Mouse (Mus musculus) heart, postnatal 36 days (tissue): Measurements from ENCODE around the gene Tmem178. TPM values are rescaled to one million over a fixed set of nuclear protein-coding genes. Genes with fewer than 3 reads are reported as not detected.
A peak's percentile ranks its signal among the peaks of the same experiment; 100 is the strongest.

Source experiments
- DNase-seq, 2 experiments: peaks; one replicate each; pipeline ENCODE4 v3.0.0; 2021 to 2022
- intact Hi-C: fragments of 180-260 bp; cut with DNase I; formaldehyde crosslinking; loops from one replicate; pipeline ENCODE4 v1.15.1; 2025
- total RNA-seq, 2 experiments: library from RNA; stranded (reverse); gene quantifications; 2 replicates each; pipeline ENCODE4 v1.2.3; 2021

Gene Tmem178
- total RNA-seq, 2 experiments from 2014 or later, result 0.19 to 0.58 TPM

DNA sequence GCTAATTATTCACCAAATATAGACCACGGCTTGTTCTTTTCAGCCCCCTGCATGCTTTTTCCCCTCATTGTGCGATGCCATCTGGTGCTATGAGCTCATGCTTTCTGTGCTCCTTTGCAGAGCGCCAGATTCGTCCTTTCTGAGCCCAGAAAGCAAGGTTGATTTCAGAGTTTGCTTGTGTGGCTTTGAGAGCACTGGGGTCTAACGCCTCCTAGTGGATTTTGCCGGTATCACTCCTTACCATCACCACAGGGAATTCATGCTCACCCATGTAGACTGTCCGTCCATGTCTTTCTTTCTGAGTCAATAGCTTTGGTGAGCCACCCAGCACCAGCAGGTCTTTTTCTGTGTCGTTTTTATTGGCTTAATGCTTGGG is 38.0 kb downstream of the Tmem178 start:
- intact Hi-C loops, result loop anchor here (1.0 to 5.0 kb wide), 4 partner anchors 107 to 361 kb away; no protein-coding TSS in a partner anchor

DNA sequence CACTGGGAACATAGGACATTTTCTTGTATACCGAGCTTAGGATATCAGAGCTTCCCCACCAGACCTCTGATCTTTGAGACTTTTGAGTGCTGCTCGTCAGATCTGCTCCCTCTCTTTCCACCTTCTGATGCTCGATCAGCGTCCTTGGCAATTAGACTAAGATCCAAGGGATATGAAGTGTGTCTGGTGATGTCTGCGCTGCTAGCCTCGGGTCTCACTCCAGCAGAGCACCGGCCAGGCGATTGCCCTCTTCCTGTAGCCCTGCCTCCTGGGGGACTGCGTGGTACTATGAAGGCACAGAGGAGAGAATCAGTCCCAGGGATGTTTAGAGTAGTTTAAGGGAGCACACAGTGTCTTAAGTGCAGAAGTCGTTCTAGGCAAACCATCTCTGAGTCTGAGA is 38.5 kb downstream of the Tmem178 start:
- no peak for DNase-seq
- intact Hi-C loops, result loop anchor here (1.0 to 5.0 kb wide), 4 partner anchors 108 to 362 kb away; no protein-coding TSS in a partner anchor

More for the DNA sequence above, 38.0 kb downstream of the Tmem178 start:
- DNase-seq, result peak; percentile 72 to 77

DNA sequence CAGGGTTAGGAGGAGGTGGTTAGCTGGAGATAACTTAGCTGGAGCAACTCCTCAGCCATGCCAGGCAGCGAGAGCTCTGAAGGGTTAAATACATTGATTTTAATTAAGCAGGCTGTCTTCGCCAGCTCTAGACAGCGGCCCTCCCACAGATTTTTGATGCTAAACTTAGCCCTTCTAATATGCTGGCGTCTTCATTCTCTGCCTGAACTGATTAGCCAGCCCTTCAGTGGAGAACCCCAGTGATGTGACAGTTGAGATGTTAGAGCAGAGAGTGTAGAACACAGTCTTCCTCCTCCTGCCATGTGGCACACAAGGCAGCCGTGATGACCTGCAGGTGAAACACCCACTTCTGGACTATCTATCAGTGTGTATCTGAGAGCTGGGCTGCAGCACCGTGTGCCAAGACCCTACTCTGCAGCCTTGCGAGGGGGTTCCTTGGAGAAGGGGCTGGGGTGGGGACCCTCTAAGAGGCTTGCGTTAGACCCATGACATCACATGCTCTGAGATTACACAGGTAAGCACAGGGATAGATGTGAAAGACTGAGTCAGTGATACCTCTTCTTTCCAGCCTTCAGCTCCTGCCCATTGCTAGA is 47.2 kb downstream of the Tmem178 start:
- intact Hi-C loops, result no loop called here
- DNase-seq, result no peak

DNA sequence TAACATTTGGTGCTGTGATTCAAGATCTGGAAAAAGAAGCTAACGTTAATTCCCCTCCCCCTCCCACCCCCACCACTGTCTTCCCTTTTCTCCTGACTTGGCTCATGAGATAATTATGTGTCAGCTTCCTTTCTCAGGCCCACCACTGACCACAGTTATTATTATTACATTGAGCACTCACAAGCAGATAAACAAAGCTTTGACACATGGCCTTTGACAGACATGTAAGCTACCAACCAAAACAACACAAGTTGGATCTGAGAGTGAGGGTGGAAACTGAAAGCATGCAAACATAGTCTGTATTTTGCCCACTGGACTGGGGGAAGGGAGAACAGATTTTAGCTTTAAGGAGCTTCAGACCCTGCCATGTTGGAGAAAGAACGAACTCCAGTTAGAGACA is 52.8 kb downstream of the Tmem178 start:
- intact Hi-C loops, result no loop called here
- no peak for DNase-seq

DNA sequence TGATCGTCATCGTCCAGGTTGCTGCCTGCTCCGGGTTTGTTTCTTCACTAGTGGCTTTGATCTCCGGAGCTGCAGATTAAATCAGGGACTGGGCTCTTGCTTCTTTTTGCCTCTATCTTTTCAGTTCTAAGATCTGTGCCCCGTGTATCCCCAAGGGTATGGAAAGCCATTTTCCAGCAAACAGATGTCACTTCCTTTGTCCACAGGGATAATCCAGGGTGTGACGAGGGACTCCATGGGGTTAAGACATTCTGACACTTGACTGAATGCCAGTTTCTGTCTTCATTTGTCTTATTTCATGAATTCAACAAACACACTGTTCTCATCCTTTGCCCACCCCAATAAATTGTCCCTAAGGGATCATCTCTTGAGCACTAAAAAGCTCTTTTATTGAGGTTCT is 54.5 kb downstream of the Tmem178 start:
- intact Hi-C loops, result no loop called here
- no peak for DNase-seq

DNA sequence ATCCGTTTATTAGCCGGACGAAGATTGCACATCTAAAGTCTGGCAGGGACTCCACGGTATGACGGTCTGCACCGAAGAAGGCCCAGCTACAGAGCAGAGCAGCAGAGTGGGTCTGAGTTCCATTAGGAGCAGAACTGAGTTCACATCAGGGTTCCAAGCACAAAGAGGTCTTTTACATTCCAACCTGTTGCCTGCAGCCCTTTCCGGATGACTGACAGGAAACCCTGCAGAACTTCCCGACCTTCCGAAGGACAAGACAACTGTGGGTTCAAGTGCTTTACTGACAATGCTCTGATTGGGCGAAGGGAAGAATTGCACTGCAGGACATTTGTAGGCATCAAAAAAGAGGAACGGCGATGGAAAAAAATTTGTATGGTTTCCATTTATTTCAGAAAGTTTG is 56.6 kb downstream of the Tmem178 start:
- DNase-seq, result no peak
- intact Hi-C loops, result no loop called here

DNA sequence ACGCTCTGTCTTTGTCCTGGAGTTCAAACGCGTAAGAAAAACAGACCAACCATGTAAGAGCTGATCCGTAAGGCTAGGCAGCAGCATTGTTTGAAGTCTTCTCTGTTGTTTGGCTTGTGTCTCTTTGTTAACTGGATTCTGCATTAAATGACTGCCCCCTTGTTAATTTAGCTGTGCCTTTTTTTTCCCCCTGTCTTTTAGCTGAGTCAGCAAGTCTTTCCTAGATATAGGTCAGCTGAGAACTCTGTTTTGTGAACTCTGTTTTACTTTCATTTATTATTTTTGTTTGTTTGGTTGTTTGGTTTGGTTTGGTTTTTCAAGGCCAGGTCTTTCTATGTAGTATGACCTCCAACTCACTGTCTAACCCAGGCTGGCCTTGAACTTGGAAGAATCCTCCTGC is 57.2 kb downstream of the Tmem178 start:
- no peak for DNase-seq
- intact Hi-C loops, result no loop called here

DNA sequence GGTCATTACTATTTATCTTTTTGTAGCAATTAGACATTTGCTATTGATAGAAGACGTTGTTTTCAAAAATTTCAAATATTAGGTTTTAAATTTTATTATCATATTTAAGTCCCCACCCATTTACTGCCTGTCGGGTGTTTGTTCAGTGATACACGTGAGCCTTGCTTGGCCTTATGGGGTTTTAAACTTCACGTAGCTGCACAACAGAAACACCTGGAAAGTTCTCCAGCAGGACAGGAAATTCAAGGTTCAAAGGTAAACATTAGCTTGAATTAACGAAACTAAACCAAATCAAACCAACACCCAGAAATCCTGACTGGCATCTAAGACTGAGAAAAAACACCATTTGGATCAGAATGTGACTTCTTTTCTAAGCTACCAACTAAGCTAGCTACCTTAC is 57.7 kb downstream of the Tmem178 start:
- intact Hi-C loops, result no loop called here
- DNase-seq, result no peak

DNA sequence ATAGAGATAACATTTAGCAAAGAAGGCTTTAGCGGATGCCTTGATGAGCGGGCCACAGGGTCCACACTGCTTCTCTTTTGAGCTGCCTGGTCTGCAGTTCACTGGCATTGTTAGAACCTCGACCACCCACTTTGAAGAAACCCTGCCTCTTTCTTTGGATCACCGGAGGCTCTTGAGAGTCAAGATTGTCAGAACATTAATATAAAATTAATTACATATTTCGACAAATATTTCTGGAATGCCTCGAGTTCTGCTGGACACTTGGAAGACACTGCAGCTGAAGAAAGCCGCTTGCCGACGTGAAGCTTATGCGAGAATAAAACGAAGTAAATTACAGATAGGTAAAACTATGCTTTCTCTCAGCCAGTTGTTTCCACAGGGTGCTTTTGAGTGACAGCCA is 60.0 kb downstream of the Tmem178 start:
- no peak for DNase-seq
- intact Hi-C loops, result no loop called here

DNA sequence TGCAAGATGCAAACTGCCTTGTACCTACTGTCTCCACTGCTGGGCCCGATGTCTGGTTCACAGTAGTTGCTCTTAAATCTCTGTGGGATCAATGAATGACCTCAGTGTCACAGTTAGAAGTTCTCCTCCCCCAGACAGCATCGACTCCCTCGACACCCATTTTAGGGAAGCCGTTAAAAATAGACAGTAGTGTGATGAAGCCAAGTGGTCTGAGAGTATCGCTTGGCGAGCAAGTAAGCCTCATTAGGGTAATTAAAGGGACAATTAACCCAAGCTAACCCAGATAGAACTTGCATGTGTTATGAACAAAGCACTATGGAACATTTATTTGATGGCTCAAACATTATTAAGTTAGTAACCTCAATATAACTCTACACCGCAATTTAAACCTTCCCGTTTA is 60.9 kb downstream of the Tmem178 start:
- intact Hi-C loops, result no loop called here
- DNase-seq, result no peak

DNA sequence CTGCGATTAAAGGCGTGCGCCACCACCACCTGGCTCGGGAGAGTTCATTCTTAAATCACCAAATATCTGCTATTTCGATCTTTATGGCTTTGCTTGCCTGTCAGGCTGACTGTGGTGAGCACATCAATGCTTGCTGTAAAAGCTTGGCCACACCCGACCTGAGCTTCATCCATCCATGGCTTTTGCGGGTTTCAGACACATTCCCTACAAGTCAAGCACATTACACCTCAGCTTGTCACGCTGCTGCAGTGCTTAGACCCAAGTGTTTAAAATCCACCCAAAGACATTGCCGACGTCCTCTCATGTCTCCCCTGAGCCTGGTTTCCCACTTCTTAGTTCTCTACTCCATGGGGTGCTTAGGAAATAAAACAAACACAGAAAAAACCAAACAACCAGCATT is 64.7 kb downstream of the Tmem178 start:
- DNase-seq, result no peak
- intact Hi-C loops, result no loop called here

DNA sequence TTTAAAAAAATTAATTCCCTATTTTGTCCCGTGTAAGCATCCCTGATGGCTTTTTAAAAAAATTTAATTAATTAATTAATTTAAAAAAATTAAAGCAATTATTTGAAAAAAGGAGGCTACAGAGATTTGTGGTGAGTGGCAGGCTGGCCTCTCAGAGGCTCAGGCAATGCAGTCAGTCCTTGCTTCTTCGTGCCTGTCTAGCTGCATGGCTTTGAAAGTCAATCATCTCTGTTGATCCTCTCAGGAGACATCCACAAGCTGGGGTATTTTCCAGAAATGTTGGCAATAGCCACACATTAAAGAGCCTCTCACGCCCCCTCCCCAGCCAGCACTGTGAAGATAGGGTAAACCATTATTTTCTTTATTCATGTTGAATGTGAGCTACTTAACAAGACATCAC is 65.8 kb downstream of the Tmem178 start:
- intact Hi-C loops, result no loop called here
- DNase-seq, result no peak

DNA sequence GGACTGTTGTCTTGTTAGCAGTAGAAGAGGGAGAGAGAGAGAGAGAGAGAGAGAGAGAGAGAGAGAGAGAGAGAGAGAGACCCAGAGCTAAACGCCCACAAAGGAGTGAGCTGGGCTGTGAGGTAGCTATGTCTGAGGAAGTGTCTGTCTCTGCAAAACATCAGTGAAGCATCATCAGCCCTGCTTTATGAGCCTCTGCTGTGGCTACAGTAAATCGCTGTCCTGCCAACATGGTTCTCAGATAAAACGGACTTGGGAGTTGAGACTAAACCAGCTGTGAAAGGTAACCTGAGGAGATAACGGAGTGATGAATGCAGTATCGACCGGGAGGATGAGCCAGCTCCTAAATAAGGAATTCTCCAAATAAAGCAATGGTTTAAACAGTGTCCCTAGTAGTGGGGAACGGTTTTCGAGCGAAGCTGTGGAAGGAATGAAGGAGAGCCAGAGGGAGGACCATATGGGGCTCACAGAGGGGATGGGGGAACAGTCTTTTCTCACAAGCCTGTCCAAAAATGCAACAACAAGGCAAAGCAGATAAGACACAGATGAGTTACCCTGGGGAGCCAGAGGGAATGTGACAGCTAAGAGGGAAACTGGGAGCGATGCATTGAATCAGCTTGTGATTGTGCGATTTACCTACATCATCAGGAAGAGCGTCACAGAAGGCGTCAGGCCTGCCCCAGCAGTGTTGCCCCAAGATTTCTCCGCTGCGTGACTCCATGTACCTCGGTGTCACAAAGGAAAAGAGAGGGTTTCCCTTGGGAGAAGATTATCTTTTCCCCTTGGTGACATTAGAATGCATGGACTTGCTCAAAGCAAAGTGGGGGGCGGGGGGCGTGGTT is 66.6 kb downstream of the Tmem178 start:
- intact Hi-C loops, result no loop called here
- DNase-seq, result no peak

DNA sequence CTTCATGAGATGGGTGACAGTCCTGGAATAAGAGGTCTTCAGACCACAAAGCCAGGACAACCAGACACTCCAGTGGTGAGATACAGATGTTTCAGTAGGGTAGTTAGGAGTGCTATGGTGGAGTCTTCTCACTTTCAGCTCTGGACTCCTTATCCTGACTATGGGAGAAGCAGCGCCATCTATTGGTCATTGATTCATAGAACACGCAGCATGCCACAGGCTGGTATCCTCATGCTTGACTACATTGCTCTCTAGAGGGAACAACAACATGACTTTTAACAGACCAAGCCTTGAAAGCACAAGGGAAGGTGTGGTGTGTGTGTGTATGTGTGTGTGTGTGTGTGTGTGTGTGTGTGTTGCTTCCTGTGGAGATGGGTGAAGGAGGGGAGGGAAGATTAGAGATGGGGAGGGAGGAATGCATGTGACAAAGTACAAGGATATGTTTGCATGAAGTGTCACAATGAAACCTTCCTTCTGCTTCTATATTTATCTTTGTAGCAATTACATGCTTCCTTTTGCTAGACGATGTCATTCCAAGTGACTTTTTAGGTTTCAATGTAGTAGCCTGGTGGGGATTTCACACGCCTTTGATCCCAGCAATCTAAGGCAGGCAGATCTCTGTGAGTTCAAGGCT is 71.5 kb downstream of the Tmem178 start:
- intact Hi-C loops, result loop anchor here (5.0 kb wide), 1 partner anchor 394 kb away; no protein-coding TSS in a partner anchor
- peak; percentile 18 to 32 for DNase-seq

DNA sequence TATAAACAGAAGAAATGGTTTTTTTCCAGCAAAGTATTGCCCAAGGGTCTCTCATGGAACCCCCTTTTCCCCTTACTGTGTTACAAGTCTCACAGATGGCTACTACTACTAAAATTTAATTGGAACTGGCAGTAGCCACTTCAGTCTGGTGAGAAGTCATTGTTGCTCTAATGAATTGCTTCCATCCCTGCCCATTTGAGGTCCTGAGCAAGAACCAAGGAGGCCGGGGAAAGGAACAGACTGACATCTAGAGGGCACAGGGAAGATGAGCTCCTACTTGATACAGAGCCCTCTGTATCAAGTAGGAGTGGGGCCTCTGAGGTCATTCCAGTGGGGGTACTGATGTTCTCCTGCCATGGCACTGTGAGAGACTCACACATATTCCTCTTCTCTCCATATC is 72.7 kb downstream of the Tmem178 start:
- intact Hi-C loops, result loop anchor here (5.0 kb wide), 1 partner anchor 395 kb away; no protein-coding TSS in a partner anchor
- DNase-seq, result no peak

DNA sequence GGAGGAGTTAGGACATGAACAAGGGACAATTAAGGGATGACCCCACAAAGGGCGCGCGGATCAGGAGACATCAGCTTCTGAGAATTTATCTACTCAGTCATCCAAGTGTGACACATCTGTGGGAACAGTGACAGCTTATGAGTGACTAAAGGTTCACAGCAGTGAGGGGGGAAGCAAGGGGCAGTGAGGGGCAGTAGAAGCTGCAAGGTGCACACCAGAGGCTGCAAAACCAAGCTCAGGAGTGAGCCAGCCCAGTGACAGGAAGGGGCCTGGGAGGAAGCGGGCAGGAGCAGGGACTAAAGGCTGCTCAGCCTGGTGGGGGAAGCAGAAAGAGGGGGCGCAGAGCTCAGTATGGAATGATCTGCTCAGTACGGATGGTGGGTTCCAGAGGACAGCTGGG is 82.9 kb downstream of the Tmem178 start:
- no peak for DNase-seq
- intact Hi-C loops, result no loop called here

DNA sequence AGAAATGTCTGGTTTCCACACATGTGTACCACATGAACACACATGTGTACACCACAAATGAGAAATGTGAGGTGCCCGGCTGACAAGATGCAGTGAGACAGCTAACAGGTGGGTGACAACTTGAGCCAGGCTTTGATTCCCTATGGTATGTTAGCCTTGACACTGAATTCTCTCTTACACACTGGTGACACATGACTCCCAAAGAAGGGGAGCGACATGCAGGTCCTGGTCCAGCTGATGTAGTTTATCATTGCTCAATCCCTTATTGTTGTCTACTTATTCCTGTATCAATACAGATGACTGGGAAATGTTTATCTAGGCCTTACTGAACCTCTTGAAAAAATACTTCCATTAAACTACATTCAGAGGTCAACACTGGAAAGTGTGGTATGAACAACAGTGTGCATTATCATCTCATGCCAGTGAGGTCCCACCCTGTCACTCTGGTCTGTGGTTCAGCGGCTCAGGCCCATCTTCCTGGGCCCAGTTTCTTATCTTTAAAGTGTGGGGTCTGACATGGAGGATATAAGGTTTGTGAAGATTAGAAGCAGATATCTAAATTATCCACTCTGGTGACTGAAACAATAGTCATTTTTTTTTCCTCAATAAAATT is 87.5 kb downstream of the Tmem178 start:
- no peak for DNase-seq
- intact Hi-C loops, result no loop called here

DNA sequence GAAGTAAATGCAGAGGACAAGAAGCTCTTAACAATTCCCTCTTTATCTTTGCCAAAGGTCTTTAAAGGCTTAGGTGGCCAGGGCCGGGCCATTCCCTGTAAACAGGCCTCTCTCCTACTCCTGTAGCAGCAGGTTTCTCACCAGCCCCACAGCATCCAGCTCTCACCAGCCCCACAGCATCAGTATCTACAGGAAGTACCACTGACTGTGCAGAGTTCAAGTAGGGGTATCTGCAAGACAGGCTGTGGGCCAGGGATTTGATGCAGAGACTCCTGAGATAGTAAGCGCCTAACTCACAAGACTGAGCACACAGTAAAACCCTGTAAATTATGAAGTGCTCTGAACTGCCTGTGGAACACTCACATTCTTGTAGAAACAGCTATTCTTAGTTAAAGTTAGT is 88.5 kb downstream of the Tmem178 start:
- intact Hi-C loops, result no loop called here
- no peak for DNase-seq

DNA sequence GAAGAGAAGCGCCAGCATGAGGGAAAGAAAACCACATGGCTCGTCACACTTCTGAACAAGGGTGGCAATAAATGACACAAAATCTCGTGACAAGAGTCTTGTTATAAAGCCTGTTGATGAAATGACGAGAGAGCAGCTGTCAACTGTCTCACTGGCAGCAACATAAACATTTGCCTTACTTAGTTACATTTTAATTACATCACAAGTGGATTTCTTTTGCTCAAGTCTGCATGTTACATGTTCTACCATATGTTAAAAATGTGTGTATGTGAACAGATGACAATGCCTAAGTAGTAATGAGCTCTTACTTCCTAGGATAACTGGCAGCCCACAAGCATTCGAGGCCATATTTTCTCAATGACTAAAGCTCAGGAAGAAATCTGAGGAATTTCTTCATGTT is 90.9 kb downstream of the Tmem178 start:
- no peak for DNase-seq

DNA sequence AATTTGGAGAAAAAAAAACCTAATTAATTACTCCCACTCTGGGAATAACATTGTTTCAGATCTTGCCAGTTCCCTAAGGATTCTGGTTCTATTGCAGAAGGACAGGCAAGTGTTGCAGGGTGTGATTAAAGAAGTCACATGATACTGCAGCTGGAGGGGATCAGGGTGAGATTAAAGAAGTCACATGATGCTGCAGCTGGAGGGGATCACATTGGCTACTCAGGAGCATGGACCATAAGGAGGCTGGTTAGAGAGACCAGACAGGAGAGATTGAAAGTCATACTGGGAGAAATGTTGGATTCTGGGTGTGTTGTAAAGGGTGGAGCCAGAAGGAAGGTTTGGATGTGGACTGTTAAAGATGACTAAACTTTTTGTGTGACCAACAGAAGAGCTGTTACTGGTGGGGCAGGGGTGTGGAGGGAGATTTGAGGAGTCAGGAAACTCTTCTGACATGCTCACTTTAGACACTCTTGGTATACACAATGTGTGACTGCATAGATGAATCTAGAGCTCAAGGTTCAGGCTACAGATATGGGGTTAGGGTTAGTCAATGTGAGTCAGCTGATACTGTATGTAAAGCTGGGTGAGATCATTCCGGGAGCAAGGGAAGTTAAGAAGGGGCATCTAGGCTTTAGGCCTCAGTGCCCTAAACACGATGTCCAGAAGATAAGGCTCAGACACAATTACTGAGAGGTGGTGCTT is 94.4 kb downstream of the Tmem178 start:
- intact Hi-C loops, result no loop called here
- DNase-seq, result no peak

More for the DNA sequence above, 90.9 kb downstream of the Tmem178 start:
- intact Hi-C loops, result no loop called here

DNA sequence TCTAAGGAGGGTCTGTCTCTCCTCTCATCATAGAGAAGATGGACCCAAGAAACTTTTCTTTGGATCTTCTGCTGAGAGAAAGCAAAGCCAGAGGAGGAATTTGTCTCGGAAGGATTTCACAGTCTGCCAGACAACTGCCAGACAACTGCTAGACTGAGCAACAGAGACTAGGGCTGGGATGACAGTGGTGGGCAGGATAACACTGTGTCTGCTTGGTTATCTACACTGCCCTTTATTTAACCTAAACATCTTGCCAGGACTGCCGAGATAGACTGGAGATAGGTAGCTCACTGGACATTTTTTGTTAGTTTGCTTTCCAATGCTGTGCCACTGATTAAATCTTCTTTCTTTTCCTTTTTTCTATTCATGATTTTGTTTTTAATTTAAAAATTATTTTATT is 97.2 kb downstream of the Tmem178 start:
- no peak for DNase-seq
- intact Hi-C loops, result no loop called here
